Mouse (Mus musculus): ENCODE data around the gene Ppp4r1.

- TF ChIP-seq CTCF (IDR thresholded peaks at IDR 0.05; ENCODE audit: low read depth) (no peak), EP300 (IDR thresholded peaks at IDR 0.05; ENCODE audit: low read depth) (no peak)
Observed at GRCm38 (mm10) chr17:65768486-65768885, 13.9 kb upstream of the Ppp4r1 start.

All from heart, postnatal 0 days (tissue).